Mouse (Mus musculus) liver, embryonic 16.5 days (tissue): ENCODE data around the gene Fam13c. TPM values are rescaled to one million over a fixed set of nuclear protein-coding genes. Genes with fewer than 3 reads are reported as not detected.

Experiments used
- ATAC-seq: fragments of 200-750 bp; cut with Nextera tagmentation; 2 replicates; pipeline ENCODE4 v1.8.0; 2017; ENCODE audit warnings: low read depth, mild to moderate bottlenecking, moderate number of reproducible peaks, moderate library complexity
- H3K27ac ChIP-seq: fragments of 300-500 bp; sonication (generic); 2 replicates; pipeline ENCODE4 v1.5.1; 2014; ENCODE audit warnings: mild to moderate bottlenecking, low read length
- H3K27me3 ChIP-seq: fragments of 300-500 bp; sonication (generic); 2 replicates; pipeline ENCODE4 v1.6.1; 2014; ENCODE audit warnings: low read depth, low read length, mixed read lengths; ENCODE audit not compliant: control insufficient read depth, insufficient read depth
- H3K36me3 ChIP-seq: fragments of 300-500 bp; sonication (generic); 2 replicates; pipeline ENCODE4 v1.6.1; 2014; ENCODE audit warnings: mild to moderate bottlenecking; ENCODE audit not compliant: control insufficient read depth, insufficient read depth
- H3K4me1 ChIP-seq: fragments of 300-500 bp; sonication (generic); 2 replicates; pipeline ENCODE4 v1.6.1; 2014; ENCODE audit warnings: low read depth, low read length, mixed read lengths; ENCODE audit not compliant: control insufficient read depth
- H3K4me2 ChIP-seq: fragments of 300-500 bp; sonication (generic); 2 replicates; pipeline ENCODE4 v1.6.1; 2014; ENCODE audit warnings: low read depth, low read length, mixed read lengths
- H3K4me3 ChIP-seq: fragments of 300-500 bp; sonication (generic); 2 replicates; pipeline ENCODE4 v1.5.1; 2014; ENCODE audit warnings: low read depth, mild to moderate bottlenecking, low read length
- H3K9ac ChIP-seq: fragments of 300-500 bp; sonication (generic); 2 replicates; pipeline ENCODE4 v1.6.1; 2014; ENCODE audit warnings: low read depth, low read length
- H3K9me3 ChIP-seq: fragments of 300-500 bp; sonication (generic); replicated peaks from 2 replicates; pipeline ENCODE4 v1.6.1; 2016; ENCODE audit warnings: low read length; ENCODE audit not compliant: control insufficient read depth
- WGBS: fragments of 180-500 bp; shearing (Covaris S2); extraction: QIAGEN DNeasy Blood & Tissue Kit; methylation state at CpG from one replicate; pipeline ENCODE4 v1.1.7; 2014; ENCODE audit not compliant: insufficient replicate concordance; 5-methylcytosine and 5-hydroxymethylcytosine counted together
- polyA plus RNA-seq: library from polyadenylated mRNA; unstranded; fragments of >200 nt; fragmentation: Nextera tagmentation; extraction: Ambion mirVana; gene quantifications from 2 replicates; pipeline ENCODE4 v1.2.1, GENCODE M21; 2015

The Fam13c gene
- polyA plus RNA-seq, 1 experiment from 2014 or later = 0.24 TPM

DNA sequence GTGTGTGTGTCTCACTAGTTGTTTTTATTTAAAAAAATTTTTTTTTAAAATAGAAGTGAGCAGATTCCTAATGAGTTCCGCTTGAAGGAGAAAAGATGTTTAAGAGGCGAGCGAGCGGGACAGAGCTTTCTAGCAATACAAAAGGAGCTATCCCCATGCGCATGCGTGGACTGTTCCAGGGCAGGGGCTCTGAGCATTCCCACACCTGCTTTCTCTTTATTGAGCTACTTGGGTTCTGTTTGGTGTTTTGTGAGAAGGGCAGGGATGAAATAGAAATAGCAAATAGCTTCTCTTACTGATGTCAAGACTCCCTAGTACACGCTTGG lies 45.0 kb downstream of the Fam13c start:
- no peak for ATAC-seq
- Histone ChIP-seq H3K27me3 (no peaks in the 10 kb centered on the region), H3K36me3 (no peaks in the 10 kb centered on the region), H3K9ac (no peak overlapping the region), H3K4me2 (no peak overlapping the region), H3K4me3 (no peak overlapping the region), H3K9me3 (no peaks in the 10 kb centered on the region), H3K27ac (no peak overlapping the region), H3K4me1 (no peaks in the 10 kb centered on the region)
- 50% methylated on average over 7 of the region's 7 CpGs for WGBS

DNA sequence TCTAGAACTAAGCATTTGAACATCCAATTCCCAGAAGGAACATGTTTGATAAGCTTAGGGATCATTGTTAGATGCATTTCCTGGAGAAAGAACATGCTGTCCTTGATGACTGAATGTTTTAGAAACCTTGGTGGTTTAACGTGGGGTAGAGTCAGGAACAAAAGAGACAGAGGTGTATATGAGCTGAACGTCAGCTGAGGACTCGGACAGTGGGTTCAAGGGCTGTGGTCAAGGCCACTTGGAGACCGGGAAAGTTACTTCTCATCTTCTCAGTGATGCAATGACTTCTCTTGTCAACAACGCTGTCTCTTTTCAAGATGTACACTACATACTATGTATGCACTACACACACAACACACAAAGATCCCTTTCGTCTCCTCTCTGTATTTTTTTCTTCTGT lies 46.4 kb downstream of the Fam13c start:
- Histone ChIP-seq H3K9ac (no peak overlapping the region), H3K9me3 (no peaks in the 10 kb centered on the region), H3K27ac (no peak overlapping the region), H3K4me3 (no peak overlapping the region), H3K4me1 (no peaks in the 10 kb centered on the region), H3K4me2 (no peak overlapping the region), H3K36me3 (no peaks in the 10 kb centered on the region), H3K27me3 (no peaks in the 10 kb centered on the region)
- no peak for ATAC-seq
- WGBS = 61% methylated on average over 6 of the region's 6 CpGs

- H3K4me2 ChIP-seq = no peak overlapping the region
- H3K9ac ChIP-seq = no peak overlapping the region
- H3K9me3 ChIP-seq = no peaks in the 10 kb centered on the region
- WGBS = 59% methylated on average over 3 of the region's 3 CpGs
- ATAC-seq = no peak
- H3K27me3 ChIP-seq = no peaks in the 10 kb centered on the region
- H3K4me1 ChIP-seq = no peaks in the 10 kb centered on the region
- no peaks in the 10 kb centered on the region for H3K36me3 ChIP-seq
- H3K4me3 ChIP-seq = no peak overlapping the region
- H3K27ac ChIP-seq = no peak overlapping the region
Measured at GRCm38 (mm10) chr10:70493891-70494290, 53.6 kb downstream of the Fam13c start.

GRCm38 (mm10) chr10:70494441-70494840 lies 54.2 kb downstream of the Fam13c start:
- no peak for ATAC-seq
- Histone ChIP-seq H3K4me2 (no peak overlapping the region), H3K9ac (no peak overlapping the region), H3K9me3 (no peaks in the 10 kb centered on the region), H3K27ac (no peak overlapping the region), H3K27me3 (no peaks in the 10 kb centered on the region), H3K4me1 (no peaks in the 10 kb centered on the region), H3K4me3 (no peak overlapping the region), H3K36me3 (no peaks in the 10 kb centered on the region)
- 38% methylated on average over 2 of the region's 2 CpGs for WGBS

- no peak for ATAC-seq
- H3K4me1 ChIP-seq = no peaks in the 10 kb centered on the region
- 54% methylated on average over 4 of the region's 4 CpGs for WGBS
- H3K36me3 ChIP-seq = no peaks in the 10 kb centered on the region
- no peaks in the 10 kb centered on the region for H3K9me3 ChIP-seq
- H3K4me3 ChIP-seq = no peak overlapping the region
- no peak overlapping the region for H3K27ac ChIP-seq
- H3K4me2 ChIP-seq = no peak overlapping the region
- H3K27me3 ChIP-seq = no peaks in the 10 kb centered on the region
- H3K9ac ChIP-seq = no peak overlapping the region
Measured at GRCm38 (mm10) chr10:70495106-70496104, 55.1 kb downstream of the Fam13c start.

DNA sequence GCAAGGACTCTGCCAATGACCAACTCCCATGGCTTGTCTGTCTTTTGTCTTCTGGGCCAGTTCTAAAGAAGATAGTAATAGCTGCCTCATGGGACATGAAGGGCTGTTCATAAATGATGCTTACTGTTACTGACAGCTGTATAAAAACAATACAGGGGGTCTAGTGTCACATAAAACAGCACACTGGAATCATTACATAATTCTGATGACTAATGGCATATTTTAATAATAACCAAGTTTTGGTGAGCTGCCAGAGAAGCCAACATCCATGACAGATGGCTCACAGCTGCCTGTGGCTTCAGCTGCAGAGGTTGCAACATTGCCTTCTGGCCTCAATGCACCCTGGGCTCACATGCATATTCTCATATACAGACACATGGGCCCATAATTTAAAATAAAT lies 56.7 kb downstream of the Fam13c start:
- H3K27me3 ChIP-seq = no peaks in the 10 kb centered on the region
- H3K9me3 ChIP-seq = no peaks in the 10 kb centered on the region
- no peaks in the 10 kb centered on the region for H3K4me1 ChIP-seq
- no peak overlapping the region for H3K4me2 ChIP-seq
- H3K36me3 ChIP-seq = no peaks in the 10 kb centered on the region
- no peak overlapping the region for H3K4me3 ChIP-seq
- ATAC-seq = no peak
- H3K9ac ChIP-seq = no peak overlapping the region
- H3K27ac ChIP-seq = no peak overlapping the region

- 41% methylated on average over 2 of the region's 2 CpGs for WGBS
- Histone ChIP-seq H3K4me1 (no peaks in the 10 kb centered on the region), H3K9me3 (no peaks in the 10 kb centered on the region), H3K27ac (no peak overlapping the region), H3K27me3 (no peaks in the 10 kb centered on the region), H3K36me3 (no peaks in the 10 kb centered on the region), H3K9ac (no peak overlapping the region), H3K4me3 (no peak overlapping the region), H3K4me2 (no peak overlapping the region)
- no peak for ATAC-seq
Measured at GRCm38 (mm10) chr10:70498328-70498727, 58.0 kb downstream of the Fam13c start.

DNA sequence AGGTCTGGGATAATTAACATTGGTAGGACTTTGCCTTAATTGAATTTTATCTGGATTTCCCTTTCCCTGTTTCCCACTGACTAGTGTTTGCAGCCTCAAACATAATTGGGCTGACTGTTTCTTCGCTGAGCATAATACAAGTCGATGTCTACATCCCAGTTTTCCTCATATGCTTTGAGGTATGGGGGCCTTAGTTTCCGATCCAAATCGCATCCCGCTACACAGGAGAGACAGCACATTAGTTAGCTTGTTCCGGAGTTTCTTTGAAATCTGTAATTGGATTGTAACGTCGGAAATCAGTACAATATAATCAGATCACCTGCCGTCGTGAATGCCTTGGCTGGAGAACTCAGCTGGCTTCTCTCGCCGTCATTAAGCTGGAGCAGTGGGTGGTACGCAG lies 59.0 kb downstream of the Fam13c start:
- no peaks in the 10 kb centered on the region for H3K36me3 ChIP-seq
- no peak for ATAC-seq
- H3K9me3 ChIP-seq = no peaks in the 10 kb centered on the region
- no peak overlapping the region for H3K4me3 ChIP-seq
- no peak overlapping the region for H3K9ac ChIP-seq
- no peak overlapping the region for H3K4me2 ChIP-seq
- H3K27ac ChIP-seq = no peak overlapping the region
- 62% methylated on average over 13 of the region's 13 CpGs for WGBS
- no peaks in the 10 kb centered on the region for H3K27me3 ChIP-seq
- H3K4me1 ChIP-seq = no peaks in the 10 kb centered on the region

DNA sequence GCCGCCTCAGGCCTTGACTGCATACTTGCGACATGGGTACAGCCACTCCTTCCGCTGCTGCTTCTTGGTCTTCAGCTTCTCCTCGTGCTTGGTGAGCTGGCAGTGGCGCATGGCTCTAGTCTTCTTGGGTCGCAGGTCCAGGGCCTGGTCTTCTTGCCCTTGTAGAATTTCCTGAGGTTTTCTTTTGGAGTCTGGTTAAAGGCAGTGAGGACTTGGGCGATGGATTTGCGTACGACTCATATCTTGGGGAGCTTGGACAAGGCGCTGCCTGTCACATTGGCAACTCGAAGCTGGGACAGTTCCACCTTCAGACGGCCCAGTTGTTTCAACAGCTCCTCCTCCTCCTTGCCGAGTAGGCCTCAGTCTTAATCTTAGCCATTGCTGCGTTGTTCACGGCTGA lies 64.6 kb downstream of the Fam13c start:
- Histone ChIP-seq H3K36me3 (no peaks in the 10 kb centered on the region), H3K9ac (no peak overlapping the region), H3K9me3 (no peaks in the 10 kb centered on the region; the same call in none of the 2 replicates), H3K4me3 (no peak overlapping the region), H3K27ac (no peak overlapping the region), H3K4me2 (no peak overlapping the region), H3K27me3 (no peaks in the 10 kb centered on the region), H3K4me1 (no peaks in the 10 kb centered on the region)
- 80% methylated on average over 15 of the region's 15 CpGs for WGBS
- no peak for ATAC-seq
